Mouse (Mus musculus) MEL (cell line): ENCODE results near the gene Cactin. TPM values are rescaled to one million over a fixed set of nuclear protein-coding genes. Genes with fewer than 3 reads are reported as not detected.

Experiments
- DNase-seq: peaks from one replicate; pipeline ENCODE4 v3.0.0; 2011; ENCODE audit warnings: low read depth, low spot score
- H3K27ac ChIP-seq: 2 replicates; pipeline ENCODE4 v1.5.1; 2012; ENCODE audit warnings: low read depth, mild to moderate bottlenecking, control low read depth, low read length, moderate library complexity; ENCODE audit not compliant: control insufficient read depth
- H3K27me3 ChIP-seq, 2 experiments: fragments of 150-350 bp in 1 of 2; sonication (generic) in 1 of 2; 2 replicates each; pipeline ENCODE4 v1.6.1; 2012; ENCODE audit warnings: low read length in 2 of 2, mild to moderate bottlenecking in 2 of 2, improper control_type of control experiment in 1 of 2, moderate library complexity in 1 of 2; ENCODE audit not compliant: insufficient read depth in 2 of 2, control insufficient read depth in 1 of 2
- H3K36me3 ChIP-seq, 2 experiments: 2 replicates each; pipeline ENCODE4 v1.6.1; 2012 to 2014; ENCODE audit warnings: low read length in 2 of 2, improper control_type of control experiment in 1 of 2, inconsistent platforms in 1 of 2, mild to moderate bottlenecking in 1 of 2; ENCODE audit not compliant: insufficient read depth in 2 of 2, control insufficient read depth in 1 of 2
- H3K4me1 ChIP-seq, 2 experiments: fragments of 150-350 bp in 1 of 2; sonication (generic) in 1 of 2; 2 replicates each; pipeline ENCODE4 v1.6.1; 2012; ENCODE audit warnings: low read length in 2 of 2, improper control_type of control experiment in 1 of 2, mild to moderate bottlenecking in 1 of 2; ENCODE audit not compliant: insufficient read depth in 2 of 2, control insufficient read depth in 1 of 2
- H3K4me3 ChIP-seq, 2 experiments: fragments of 150-350 bp in 1 of 2; sonication (generic) in 1 of 2; 2 replicates each; pipeline ENCODE4 v1.5.1; 2012; ENCODE audit warnings: low read depth in 2 of 2, low read length in 2 of 2, mild to moderate bottlenecking in 2 of 2, moderate library complexity in 2 of 2, control low read depth in 1 of 2, improper control_type of control experiment in 1 of 2; ENCODE audit not compliant: control insufficient read depth in 1 of 2, insufficient read depth in 1 of 2
- H3K79me2 ChIP-seq: 2 replicates; pipeline ENCODE4 v1.6.1; 2012; ENCODE audit warnings: mild to moderate bottlenecking, low read length, moderate library complexity; ENCODE audit not compliant: control insufficient read depth, poor library complexity, insufficient read depth
- H3K9ac ChIP-seq: 2 replicates; pipeline ENCODE4 v1.6.1; 2012; ENCODE audit warnings: low read depth, mild to moderate bottlenecking, control low read depth, low read length, moderate library complexity; ENCODE audit not compliant: control insufficient read depth, poor library complexity, severe bottlenecking
- H3K9me3 ChIP-seq: fragments of 150-350 bp; sonication (generic); replicated peaks from 2 replicates; pipeline ENCODE4 v1.6.1; 2012; ENCODE audit warnings: mild to moderate bottlenecking, low read length, improper control_type of control experiment, moderate library complexity; ENCODE audit not compliant: insufficient read depth
- BHLHE40 ChIP-seq: IDR thresholded peaks from 2 replicates; pipeline ENCODE4 v1.6.1; 2012; ENCODE audit warnings: low read depth, mild to moderate bottlenecking, inconsistent platforms, low read length, improper control_type of control experiment, borderline replicate concordance
- CHD1 ChIP-seq: IDR thresholded peaks from 2 replicates; pipeline ENCODE4 v1.6.1; 2012; ENCODE audit warnings: low read depth, mild to moderate bottlenecking, inconsistent platforms, low read length, improper control_type of control experiment
- CHD2 ChIP-seq: IDR thresholded peaks from 2 replicates; pipeline ENCODE4 v1.6.1; 2011; ENCODE audit warnings: low read length, improper control_type of control experiment
- CTCF ChIP-seq, 3 experiments: IDR thresholded peaks in 2 of 3; conservative IDR thresholded peaks in 1 of 3; 2 replicates each; pipeline ENCODE4 v1.5.1; 2011 to 2012; ENCODE audit warnings: low read length in 3 of 3, low read depth in 2 of 3, mild to moderate bottlenecking in 2 of 3, improper control_type of control experiment in 1 of 3, inconsistent platforms in 1 of 3, mixed read lengths in 1 of 3, moderate library complexity in 1 of 3; ENCODE audit not compliant: control insufficient read depth in 1 of 3, insufficient read depth in 1 of 3, poor library complexity in 1 of 3, severe bottlenecking in 1 of 3
- E2F4 ChIP-seq: IDR thresholded peaks from 2 replicates; pipeline ENCODE4 v1.6.1; 2011; ENCODE audit warnings: low read depth, low read length, improper control_type of control experiment, borderline replicate concordance
- EP300 ChIP-seq, 2 experiments: IDR thresholded peaks; 2 replicates each; pipeline ENCODE4 v1.6.1; 2011; ENCODE audit warnings: improper control_type of control experiment in 2 of 2, low read length in 2 of 2, low read depth in 1 of 2, mild to moderate bottlenecking in 1 of 2
- GATA1 ChIP-seq: IDR thresholded peaks from 2 replicates; pipeline ENCODE4 v1.6.1; 2011; ENCODE audit warnings: low read depth, low read length, improper control_type of control experiment
- HCFC1 ChIP-seq: IDR thresholded peaks from 2 replicates; pipeline ENCODE4 v1.6.1; 2012; ENCODE audit warnings: low read depth, mild to moderate bottlenecking, inconsistent platforms, low read length, improper control_type of control experiment, moderate library complexity
- KAT2A ChIP-seq: conservative IDR thresholded peaks from 2 replicates; pipeline ENCODE4 v1.6.1; 2012; ENCODE audit warnings: low read depth, low read length, improper control_type of control experiment, inconsistent platforms
- MAFK ChIP-seq: IDR thresholded peaks from 2 replicates; pipeline ENCODE4 v1.6.1; 2011; ENCODE audit warnings: low read depth, mild to moderate bottlenecking, low read length, improper control_type of control experiment, borderline replicate concordance
- MAZ ChIP-seq: IDR thresholded peaks from 2 replicates; pipeline ENCODE4 v1.6.1; 2012; ENCODE audit warnings: low read depth, mild to moderate bottlenecking, inconsistent platforms, low read length, improper control_type of control experiment
- MEF2A ChIP-seq: IDR thresholded peaks from 2 replicates; pipeline ENCODE4 v1.6.1; 2014; ENCODE audit warnings: low read depth, mild to moderate bottlenecking, inconsistent platforms, low read length, improper control_type of control experiment; ENCODE audit not compliant: poor library complexity, insufficient replicate concordance, severe bottlenecking; ENCODE audit errors: extremely low read depth
- MXI1 ChIP-seq: IDR thresholded peaks from 2 replicates; pipeline ENCODE4 v1.6.1; 2011; ENCODE audit warnings: mild to moderate bottlenecking, low read depth, low read length, improper control_type of control experiment
- MYB ChIP-seq: IDR thresholded peaks from 2 replicates; pipeline ENCODE4 v1.6.1; 2011; ENCODE audit warnings: mild to moderate bottlenecking, low read depth, low read length, improper control_type of control experiment
- NELFE ChIP-seq: IDR thresholded peaks from 2 replicates; pipeline ENCODE4 v1.6.1; 2011; ENCODE audit warnings: low read depth, low read length, improper control_type of control experiment
- NRF1 ChIP-seq: IDR thresholded peaks from 2 replicates; pipeline ENCODE4 v1.6.1; 2014; ENCODE audit warnings: low read depth, mild to moderate bottlenecking, inconsistent platforms, low read length, improper control_type of control experiment, moderate library complexity; ENCODE audit not compliant: poor library complexity, insufficient read depth, severe bottlenecking
- POLR2AphosphoS2 ChIP-seq: IDR thresholded peaks from 2 replicates; pipeline ENCODE4 v1.6.1; 2011; ENCODE audit warnings: low read length, improper control_type of control experiment
- RAD21 ChIP-seq: IDR thresholded peaks from 2 replicates; pipeline ENCODE4 v1.6.1; 2011; ENCODE audit warnings: mild to moderate bottlenecking, low read depth, low read length, improper control_type of control experiment
- RCOR1 ChIP-seq: IDR thresholded peaks from 2 replicates; pipeline ENCODE4 v1.6.1; 2012; ENCODE audit warnings: low read depth, mild to moderate bottlenecking, inconsistent platforms, low read length, improper control_type of control experiment
- SMC3 ChIP-seq: IDR thresholded peaks from 2 replicates; pipeline ENCODE4 v1.6.1; 2011; ENCODE audit warnings: low read depth, low read length, improper control_type of control experiment
- TBP ChIP-seq: IDR thresholded peaks from 2 replicates; pipeline ENCODE4 v1.8.0; 2011; ENCODE audit warnings: low read depth, low read length, improper control_type of control experiment
- UBTF ChIP-seq: IDR thresholded peaks from 2 replicates; pipeline ENCODE4 v1.6.1; 2012; ENCODE audit warnings: low read depth, mild to moderate bottlenecking, inconsistent platforms, low read length, improper control_type of control experiment, moderate library complexity, borderline replicate concordance; ENCODE audit not compliant: insufficient read depth
- USF1 ChIP-seq: IDR thresholded peaks from 2 replicates; pipeline ENCODE4 v1.6.1; 2014; ENCODE audit warnings: low read depth, mild to moderate bottlenecking, inconsistent platforms, low read length, improper control_type of control experiment, moderate library complexity
- USF2 ChIP-seq, 2 experiments: IDR thresholded peaks; 2 replicates each; pipeline ENCODE4 v1.6.1; 2011 to 2012; ENCODE audit warnings: improper control_type of control experiment in 2 of 2, low read length in 2 of 2, borderline replicate concordance in 1 of 2, inconsistent platforms in 1 of 2, low read depth in 1 of 2, mild to moderate bottlenecking in 1 of 2; ENCODE audit not compliant: insufficient read depth in 1 of 2
- ZC3H11A ChIP-seq: IDR thresholded peaks from 2 replicates; pipeline ENCODE4 v1.6.1; 2012; ENCODE audit warnings: low read depth, mild to moderate bottlenecking, inconsistent platforms, low read length, improper control_type of control experiment
- ZMIZ1 ChIP-seq: IDR thresholded peaks from 2 replicates; pipeline ENCODE4 v1.6.1; 2012; ENCODE audit warnings: low read depth, mild to moderate bottlenecking, inconsistent platforms, low read length, improper control_type of control experiment, moderate library complexity
- polyA plus RNA-seq, 2 experiments: library from polyadenylated mRNA; stranded (reverse) in 1 of 2; unstranded in 1 of 2; fragments of >175 nt in 1 of 2; fragments of >200 nt in 1 of 2; gene quantifications; 2 replicates each; pipeline versions ENCODE4 v1.2.1 to v1.2.4; 2012; ENCODE audit warnings: low replicate concordance in 2 of 2, low read depth in 1 of 2; ENCODE audit not compliant: insufficient read length in 2 of 2, insufficient read depth in 1 of 2, missing spikeins in 1 of 2
- total RNA-seq: library from RNA; depleted of rRNA; stranded (reverse); fragments of 300-350 nt; gene quantifications from 2 replicates; pipeline ENCODE4 v1.2.3, GENCODE M21; 2012

Cactin gene
- total and polyA plus RNA-seq, 3 experiments: 47.6 to 66.8 TPM; not detected in 1

DNA sequence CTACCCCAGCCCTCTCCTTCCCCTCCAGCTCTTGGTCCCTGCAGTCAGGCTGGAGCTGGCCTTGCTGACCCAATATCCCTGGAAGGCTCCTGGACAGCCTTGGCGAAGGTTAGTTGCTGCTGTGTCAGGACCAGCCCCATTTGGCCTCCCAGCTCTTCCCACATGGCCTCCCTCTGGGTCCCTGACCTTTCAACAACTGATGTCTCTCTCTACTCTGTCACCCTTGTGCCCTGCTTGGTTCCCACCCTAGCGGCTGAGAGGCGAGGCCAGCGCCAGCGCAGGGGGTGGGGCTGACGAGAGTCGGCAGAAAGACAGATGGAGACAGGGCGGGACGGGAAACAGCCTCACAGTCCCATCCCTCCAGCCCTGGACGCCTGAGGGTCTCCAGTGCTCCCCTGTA lies 7.5 kb downstream of the Cactin start, which contains the start of gene Tbxa2r:
Gene Tbxa2r (plus strand): TSS at position 346 of the 400 bp plus-strand sequence.
- Histone ChIP-seq H3K4me1 (no peaks in the 10 kb centered on the region), H3K9ac (no peak within 1 kb of the TSS), H3K4me3 (no peak within 1 kb of the TSS), H3K27ac (no peak within 1 kb of the TSS), H3K27me3 (no peaks in the 10 kb centered on the region), H3K36me3 (no peaks in the 10 kb centered on the region), H3K9me3 (no peaks in the 10 kb centered on the region), H3K79me2 (no peaks in the 10 kb centered on the region)
- no peak for DNase-seq
- TF ChIP-seq RCOR1 (no peak), USF2 (IDR thresholded peaks at IDR 0.05; ENCODE audit: borderline replicate concordance in 1 of 2, insufficient read depth in 1 of 2, low read depth in 1 of 2, low read length in 2 of 2) (no peak), NRF1 (no peak), CHD1 (no peak), MYB (no peak), RAD21 (no peak), ZMIZ1 (no peak), E2F4 (no peak), NELFE (no peak), BHLHE40 (no peak), MXI1 (no peak), HCFC1 (no peak), USF1 (no peak), SMC3 (no peak), MAZ (no peak), TBP (no peak), MEF2A (no peak), MAFK (no peak)

DNA sequence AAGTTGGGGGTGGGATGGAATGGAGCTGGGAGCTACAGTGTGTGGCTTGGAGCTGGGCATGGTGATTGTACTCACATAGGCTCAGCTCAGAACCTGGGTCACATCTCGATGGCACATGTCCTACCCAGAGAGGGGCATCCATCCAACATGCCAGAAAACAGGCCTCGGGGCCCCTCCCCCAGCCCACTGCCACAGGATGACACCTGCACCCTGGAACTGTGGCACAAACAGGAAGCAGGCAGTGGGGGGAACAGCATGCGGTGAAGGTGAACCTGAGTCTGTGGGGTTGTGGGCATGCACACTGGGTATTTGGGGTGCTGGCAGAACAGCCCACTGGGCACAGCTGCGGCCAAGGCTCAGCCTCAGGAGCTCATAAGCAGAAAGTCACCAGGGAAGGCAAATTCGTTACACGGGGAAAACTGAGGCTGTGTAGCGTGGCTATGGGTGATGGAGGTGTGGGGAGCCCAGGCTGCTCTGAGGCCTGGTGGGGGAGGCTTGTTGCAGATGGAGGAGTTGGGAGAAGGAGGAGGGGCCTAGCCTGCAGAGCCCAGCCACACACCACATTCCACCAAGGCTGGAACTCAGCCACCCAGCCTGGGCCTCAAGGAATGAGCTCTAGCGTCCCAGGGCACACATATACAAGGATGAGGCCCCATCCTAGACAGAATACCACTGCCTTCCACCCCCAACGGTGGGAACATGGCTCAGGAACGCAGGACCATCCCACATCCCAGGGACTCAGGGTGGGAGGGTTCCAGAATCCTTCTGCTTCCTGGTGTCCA lies 8.5 kb downstream of the Cactin start:
- Histone ChIP-seq H3K9ac (no peak overlapping the region), H3K27me3 (no peaks in the 10 kb centered on the region), H3K36me3 (no peaks in the 10 kb centered on the region), H3K27ac (no peak overlapping the region), H3K79me2 (no peaks in the 10 kb centered on the region), H3K9me3 (no peaks in the 10 kb centered on the region)
- no peak for DNase-seq
- TF ChIP-seq CHD2: no peak
- TF ChIP-seq GATA1: no peak
- TF ChIP-seq ZC3H11A: no peak
- no peak for TF ChIP-seq USF1
- no peak for TF ChIP-seq POLR2AphosphoS2
- no peak for TF ChIP-seq ZMIZ1
- TF ChIP-seq UBTF: no peak
- no peak for TF ChIP-seq EP300 (IDR thresholded peaks at IDR 0.05; ENCODE audit: low read depth in 1 of 2, low read length in 2 of 2)
- no peak for TF ChIP-seq CHD1
- TF ChIP-seq CTCF (IDR thresholded peaks at IDR 0.05 in 2 of 3, conservative IDR thresholded peaks at IDR 0.05 in 1 of 3; ENCODE audit: control insufficient read depth in 1 of 3, insufficient read depth in 1 of 3, low read depth in 2 of 3, low read length in 3 of 3, poor library complexity in 1 of 3, severe bottlenecking in 1 of 3): no peak
- TF ChIP-seq NELFE: no peak
- TF ChIP-seq KAT2A: no peak
- TF ChIP-seq MYB: no peak
- no peak for TF ChIP-seq SMC3
- TF ChIP-seq, all 39 proteins: peak for 0
- H3K4me1 ChIP-seq: no peaks in the 10 kb centered on the region
- no peak overlapping the region for H3K4me3 ChIP-seq
